Mouse (Mus musculus) 416B (cell line): ENCODE measurements around the gene Olfr237-ps1.
"Not testable (repeated sequence)": the region's sequence is repeated elsewhere in the genome, so short reads cannot be mapped to it uniquely, and the experiment has no call there.

Experiments used
- DNase-seq: peaks from one replicate; pipeline ENCODE4 v3.0.0; 2011; ENCODE audit warnings: low read depth

Gene Olfr237-ps1

GRCm38 (mm10) chr6:43146267-43146666, at the start of gene Olfr237-ps1:
TSS of gene Olfr237-ps1 (plus strand) at chr6:43146567.
- not testable (repeated sequence) for DNase-seq

- DNase-seq, result not testable (repeated sequence)
These were observed 40.3 kb upstream of the Olfr237-ps1 start, which contains the start of gene Olfr441 for GRCm38 (mm10) chr6:43106069-43106468. TSS of gene Olfr441 (plus strand) at chr6:43106369.

GRCm38 (mm10) chr6:43159502-43159901, 13.1 kb downstream of the Olfr237-ps1 start:
- no peak for DNase-seq

GRCm38 (mm10) chr6:43162982-43163381, 16.6 kb downstream of the Olfr237-ps1 start, which contains the start of gene Olfr437:
TSS of gene Olfr437 (plus strand) at chr6:43163282.
- no peak for DNase-seq

- no peak for DNase-seq
These were observed 20.9 kb downstream of the Olfr237-ps1 start for GRCm38 (mm10) chr6:43167246-43167645.

GRCm38 (mm10) chr6:43171840-43172239, 25.5 kb downstream of the Olfr237-ps1 start, which contains the start of gene Olfr13:
TSS of gene Olfr13 (plus strand) at chr6:43172140.
- DNase-seq, result no peak

GRCm38 (mm10) chr6:43178129-43178528, 31.8 kb downstream of the Olfr237-ps1 start:
- no peak for DNase-seq

- no peak for DNase-seq
These were observed 32.5 kb downstream of the Olfr237-ps1 start for GRCm38 (mm10) chr6:43178584-43179501.

- no peak for DNase-seq
These were observed 44.6 kb downstream of the Olfr237-ps1 start for GRCm38 (mm10) chr6:43190986-43191385.

GRCm38 (mm10) chr6:43196781-43197180, 50.4 kb downstream of the Olfr237-ps1 start, which contains the start of gene Olfr435:
TSS of gene Olfr435 (plus strand) at chr6:43197146.
- no peak for DNase-seq

- DNase-seq, result no peak
These were observed 51.7 kb downstream of the Olfr237-ps1 start for GRCm38 (mm10) chr6:43198094-43198493.

- DNase-seq, result no peak
These were observed 56.4 kb downstream of the Olfr237-ps1 start for GRCm38 (mm10) chr6:43202786-43203185.

GRCm38 (mm10) chr6:43205355-43205754, 59.0 kb downstream of the Olfr237-ps1 start:
- no peak for DNase-seq
